Mouse (Mus musculus) CH12.LX (cell line): ENCODE results near the gene Atp1a1. TPM values are rescaled to one million over a fixed set of nuclear protein-coding genes. Genes with fewer than 3 reads are reported as not detected.

Source experiments
- DNase-seq: peaks from one replicate; pipeline ENCODE4 v3.0.0-alpha.2; 2013; ENCODE audit errors: extremely low read depth
- H3K27ac ChIP-seq: 2 replicates; pipeline ENCODE4 v1.5.1; 2012; ENCODE audit warnings: low read depth, mild to moderate bottlenecking, control low read depth, moderate library complexity; ENCODE audit not compliant: insufficient read depth
- H3K27me3 ChIP-seq: replicated peaks from 2 replicates; pipeline ENCODE3; 2012; ENCODE audit warnings: inconsistent platforms
- H3K36me3 ChIP-seq, 2 experiments: replicated peaks in 1 of 2; 2 replicates each; pipeline versions ENCODE3 to v1.6.1; 2012; ENCODE audit warnings: inconsistent platforms in 1 of 2, low read length in 1 of 2, mild to moderate bottlenecking in 1 of 2, mixed read lengths in 1 of 2, moderate library complexity in 1 of 2; ENCODE audit not compliant: control insufficient read depth in 1 of 2, insufficient read depth in 1 of 2
- H3K4me1 ChIP-seq, 2 experiments: 2 replicates each; pipeline ENCODE4 v1.6.1; 2012; ENCODE audit warnings: inconsistent platforms in 1 of 2, moderate library complexity in 1 of 2; ENCODE audit not compliant: insufficient read depth in 2 of 2, control insufficient read depth in 1 of 2
- H3K4me2 ChIP-seq: 2 replicates; pipeline ENCODE4 v1.6.1; 2012; ENCODE audit warnings: low read depth, mild to moderate bottlenecking, control low read depth; ENCODE audit not compliant: poor library complexity, insufficient read depth, severe bottlenecking
- H3K4me3 ChIP-seq, 3 experiments: fragments of 150-350 bp in 1 of 3; sonication (generic) in 1 of 3; replicated peaks in 1 of 3; 2 replicates each; pipeline versions ENCODE3 to v1.5.1; 2011 to 2012; ENCODE audit warnings: low read depth in 2 of 3, low read length in 2 of 3, mild to moderate bottlenecking in 2 of 3, moderate library complexity in 2 of 3, control low read depth in 1 of 3, improper control_type of control experiment in 1 of 3, inconsistent platforms in 1 of 3, mixed read lengths in 1 of 3; ENCODE audit not compliant: poor library complexity in 1 of 3
- H3K79me2 ChIP-seq: replicated peaks from 2 replicates; pipeline ENCODE4 v1.6.1; 2012; ENCODE audit warnings: mild to moderate bottlenecking, moderate library complexity; ENCODE audit not compliant: control insufficient read depth, poor library complexity, insufficient read depth, severe bottlenecking; ENCODE audit errors: extremely low read depth
- H3K9ac ChIP-seq: 2 replicates; pipeline ENCODE4 v1.6.1; 2012; ENCODE audit warnings: low read depth, mild to moderate bottlenecking, control low read depth, moderate library complexity; ENCODE audit not compliant: insufficient read depth
- H3K9me3 ChIP-seq: replicated peaks from 2 replicates; pipeline ENCODE3; 2012; ENCODE audit warnings: low read length, inconsistent platforms, mixed read lengths
- CHD1 ChIP-seq: IDR thresholded peaks from 2 replicates; pipeline ENCODE4 v1.6.1; 2012; ENCODE audit warnings: low read depth, low read length, improper control_type of control experiment, inconsistent platforms
- CHD2 ChIP-seq: IDR thresholded peaks from 2 replicates; pipeline ENCODE4 v1.6.1; 2011; ENCODE audit warnings: low read length, improper control_type of control experiment
- CTCF ChIP-seq, 2 experiments: IDR thresholded peaks in 1 of 2; conservative IDR thresholded peaks in 1 of 2; 2 replicates each; pipeline ENCODE4 v1.5.1; 2011 to 2012; ENCODE audit warnings: low read depth in 2 of 2, low read length in 2 of 2, improper control_type of control experiment in 1 of 2, inconsistent platforms in 1 of 2, mild to moderate bottlenecking in 1 of 2, moderate library complexity in 1 of 2
- ELF1 ChIP-seq: IDR thresholded peaks from 2 replicates; pipeline ENCODE4 v1.6.1; 2014; ENCODE audit warnings: low read depth, mild to moderate bottlenecking, inconsistent platforms, low read length, improper control_type of control experiment
- EP300 ChIP-seq: IDR thresholded peaks from 2 replicates; pipeline ENCODE4 v1.6.1; 2011; ENCODE audit warnings: low read length, improper control_type of control experiment
- ETS1 ChIP-seq: conservative IDR thresholded peaks from 2 replicates; pipeline ENCODE4 v1.6.1; 2012; ENCODE audit warnings: low read depth, mild to moderate bottlenecking, inconsistent platforms, low read length, improper control_type of control experiment, moderate library complexity
- GABPA ChIP-seq: IDR thresholded peaks from 2 replicates; pipeline ENCODE4 v1.6.1; 2012; ENCODE audit warnings: low read depth, low read length, improper control_type of control experiment, inconsistent platforms; ENCODE audit not compliant: insufficient replicate concordance
- HCFC1 ChIP-seq: IDR thresholded peaks from 2 replicates; pipeline ENCODE4 v1.6.1; 2012; ENCODE audit warnings: low read depth, mild to moderate bottlenecking, inconsistent platforms, low read length, improper control_type of control experiment
- IRF4 ChIP-seq: IDR thresholded peaks from 2 replicates; pipeline ENCODE4 v1.6.1; 2014; ENCODE audit warnings: low read depth, mild to moderate bottlenecking, inconsistent platforms, low read length, improper control_type of control experiment
- JUN ChIP-seq: IDR thresholded peaks from 2 replicates; pipeline ENCODE4 v1.6.1; 2011; ENCODE audit warnings: low read depth, mild to moderate bottlenecking, low read length, improper control_type of control experiment, moderate library complexity; ENCODE audit not compliant: insufficient read depth
- KAT2A ChIP-seq: IDR thresholded peaks from 2 replicates; pipeline ENCODE4 v1.6.1; 2012; ENCODE audit warnings: low read length, improper control_type of control experiment, inconsistent platforms; ENCODE audit not compliant: insufficient replicate concordance
- MAFK ChIP-seq: IDR thresholded peaks from 2 replicates; pipeline ENCODE4 v1.6.1; 2011; ENCODE audit warnings: low read length, improper control_type of control experiment; ENCODE audit not compliant: insufficient replicate concordance
- MAZ ChIP-seq: IDR thresholded peaks from 2 replicates; pipeline ENCODE4 v1.6.1; 2012; ENCODE audit warnings: low read depth, mild to moderate bottlenecking, inconsistent platforms, low read length, improper control_type of control experiment, moderate library complexity
- MEF2A ChIP-seq: IDR thresholded peaks from 2 replicates; pipeline ENCODE4 v1.6.1; 2014; ENCODE audit warnings: low read depth, mild to moderate bottlenecking, inconsistent platforms, low read length, improper control_type of control experiment, borderline replicate concordance
- MXI1 ChIP-seq: IDR thresholded peaks from 2 replicates; pipeline ENCODE4 v1.6.1; 2011; ENCODE audit warnings: mild to moderate bottlenecking, low read depth, low read length, improper control_type of control experiment
- MYC ChIP-seq: IDR thresholded peaks from 2 replicates; pipeline ENCODE4 v1.6.1; 2011; ENCODE audit warnings: low read depth, mild to moderate bottlenecking, improper control_type of control experiment, low read length
- NELFE ChIP-seq: IDR thresholded peaks from 2 replicates; pipeline ENCODE4 v1.6.1; 2011; ENCODE audit warnings: low read depth, low read length, improper control_type of control experiment
- NRF1 ChIP-seq: IDR thresholded peaks from 2 replicates; pipeline ENCODE4 v1.6.1; 2014; ENCODE audit warnings: low read depth, mild to moderate bottlenecking, inconsistent platforms, low read length, improper control_type of control experiment, moderate library complexity
- POLR2A ChIP-seq: IDR thresholded peaks from 2 replicates; pipeline ENCODE4 v1.6.1; 2011; ENCODE audit warnings: low read depth, mild to moderate bottlenecking, improper control_type of control experiment, low read length
- RAD21 ChIP-seq: IDR thresholded peaks from 2 replicates; pipeline ENCODE4 v1.6.1; 2011; ENCODE audit warnings: low read depth, mild to moderate bottlenecking, low read length, improper control_type of control experiment, moderate library complexity
- SIN3A ChIP-seq: IDR thresholded peaks from 2 replicates; pipeline ENCODE4 v1.6.1; 2012; ENCODE audit warnings: low read length, improper control_type of control experiment, inconsistent platforms
- TBP ChIP-seq: conservative IDR thresholded peaks from 2 replicates; pipeline ENCODE4 v1.6.1; 2011; ENCODE audit warnings: low read depth, low read length, improper control_type of control experiment
- UBTF ChIP-seq: IDR thresholded peaks from 2 replicates; pipeline ENCODE4 v1.6.1; 2012; ENCODE audit warnings: low read depth, mild to moderate bottlenecking, inconsistent platforms, low read length, improper control_type of control experiment, moderate library complexity
- USF1 ChIP-seq: IDR thresholded peaks from 2 replicates; pipeline ENCODE4 v1.6.1; 2014; ENCODE audit warnings: low read depth, mild to moderate bottlenecking, inconsistent platforms, low read length, improper control_type of control experiment
- USF2 ChIP-seq: conservative IDR thresholded peaks from 2 replicates; pipeline ENCODE4 v1.6.1; 2011; ENCODE audit warnings: low read depth, low read length, improper control_type of control experiment
- ZKSCAN1 ChIP-seq: IDR thresholded peaks from 2 replicates; pipeline ENCODE4 v1.6.1; 2012; ENCODE audit warnings: low read depth, inconsistent platforms, low read length, improper control_type of control experiment, borderline replicate concordance
- ZNF384 ChIP-seq: IDR thresholded peaks from 2 replicates; pipeline ENCODE4 v1.6.1; 2012; ENCODE audit warnings: low read depth, low read length, improper control_type of control experiment, inconsistent platforms
- dilution Hi-C: fragments of 300-500 bp; cut with MboI; formaldehyde crosslinking; loops from 2 replicates; pipeline ENCODE4 v1.14.3; 2020; ENCODE audit warnings: low sequenced_read_pairs; ENCODE audit not compliant: extremely low pct_unique_long_range_greater_than_20kb, extremely low pct_ligation_motif_present
- in situ Hi-C: fragments of 300-500 bp; cut with MboI; formaldehyde crosslinking; loops from 3 replicates; pipeline ENCODE4 v1.14.3; 2019; ENCODE audit warnings: low sequenced_read_pairs, low pct_ligation_motif_present, low pct_unique_long_range_greater_than_20kb, mixed read lengths
- polyA plus RNA-seq: library from polyadenylated mRNA; unstranded; fragments of >175 nt; gene quantifications from 2 replicates; pipeline ENCODE4 v1.2.1, GENCODE M21; 2012; ENCODE audit warnings: low read depth; ENCODE audit not compliant: insufficient read length
- total RNA-seq, 2 experiments: library from RNA; depleted of rRNA; stranded (reverse); fragments of 300-350 nt in 1 of 2; fragments of >200 nt in 1 of 2; gene quantifications; 2 replicates each; pipeline ENCODE4 v1.2.3; 2012 to 2014

Gene Atp1a1
- total and polyA plus RNA-seq, 3 experiments = 215 to 337 (median 219) TPM

- Histone ChIP-seq H3K4me3 (no peak overlapping the region), H3K27me3 (no peaks in the 10 kb centered on the region), H3K4me1 (no peaks in the 10 kb centered on the region), H3K9ac (no peak overlapping the region), H3K9me3 (no peaks in the 10 kb centered on the region), H3K27ac (no peak overlapping the region), H3K79me2 (no peaks in the 10 kb centered on the region), H3K4me2 (no peak overlapping the region), H3K36me3 (peaks cover 68 to 83% of the 10 kb centered on the region in 2 experiments)
- dilution Hi-C loops (no loop called here), in situ Hi-C loops (no loop called here)
- no peak for TF ChIP-seq POLR2A
- TF ChIP-seq MAZ = no peak
- TF ChIP-seq USF1 = no peak
- no peak for TF ChIP-seq USF2
- TF ChIP-seq JUN = no peak
- no peak for TF ChIP-seq CTCF (conservative IDR thresholded peaks at IDR 0.05 in 1 of 2, IDR thresholded peaks at IDR 0.05 in 1 of 2; ENCODE audit: low read depth in 2 of 2, low read length in 2 of 2)
- TF ChIP-seq ZNF384 = no peak
- TF ChIP-seq ETS1 = no peak
- TF ChIP-seq CHD1 = no peak
- no peak for TF ChIP-seq UBTF
- TF ChIP-seq MAFK = no peak
- no peak for TF ChIP-seq ELF1
- no peak for TF ChIP-seq CHD2
- no peak for TF ChIP-seq NELFE
- TF ChIP-seq MEF2A = no peak
- TF ChIP-seq HCFC1 = no peak
- TF ChIP-seq RAD21 = no peak
- TF ChIP-seq KAT2A = no peak
- no peak for DNase-seq
Measured at GRCm38 (mm10) chr3:101577361-101577760, 27.1 kb downstream of the Atp1a1 start.

- Histone ChIP-seq H3K79me2 (no peaks in the 10 kb centered on the region), H3K27me3 (no peaks in the 10 kb centered on the region), H3K4me3 (no peak overlapping the region), H3K36me3 (peaks cover 51 to 65% of the 10 kb centered on the region in 2 experiments), H3K4me1 (no peaks in the 10 kb centered on the region), H3K27ac (no peak overlapping the region), H3K4me2 (no peak overlapping the region), H3K9me3 (no peaks in the 10 kb centered on the region), H3K9ac (no peak overlapping the region)
- dilution Hi-C loops = no loop called here
- in situ Hi-C loops = no loop called here
- DNase-seq = no peak
- no peak for TF ChIP-seq IRF4
- no peak for TF ChIP-seq POLR2A
- TF ChIP-seq MAFK = no peak
- no peak for TF ChIP-seq USF1
- no peak for TF ChIP-seq EP300
- TF ChIP-seq MAZ = no peak
- TF ChIP-seq USF2 = no peak
- no peak for TF ChIP-seq ZKSCAN1
- TF ChIP-seq HCFC1 = no peak
- no peak for TF ChIP-seq RAD21
- no peak for TF ChIP-seq GABPA
- no peak for TF ChIP-seq MYC
- TF ChIP-seq NRF1 = no peak
- no peak for TF ChIP-seq TBP
- no peak for TF ChIP-seq JUN
- TF ChIP-seq UBTF = no peak
- TF ChIP-seq CHD2 = no peak
- no peak for TF ChIP-seq KAT2A
- no peak for TF ChIP-seq MXI1
- TF ChIP-seq SIN3A = no peak
Measured at GRCm38 (mm10) chr3:101575527-101576085, 28.9 kb downstream of the Atp1a1 start.
